Mouse (Mus musculus) neural tube, embryonic 14.5 days (tissue): ENCODE measurements around the gene Alg10b. TPM values are rescaled to one million over a fixed set of nuclear protein-coding genes. Genes with fewer than 3 reads are reported as not detected.
"Not testable (repeated sequence)": the region's sequence is repeated elsewhere in the genome, so short reads cannot be mapped to it uniquely, and the experiment has no call there.

Experiments used
- ATAC-seq: fragments of 200-750 bp; cut with Nextera tagmentation; 2 replicates; pipeline ENCODE4 v1.8.0; 2017; ENCODE audit warnings: low read depth, mild to moderate bottlenecking, moderate TSS enrichment, moderate library complexity
- H3K27ac ChIP-seq: fragments of 300-500 bp; sonication (generic); 2 replicates; pipeline ENCODE4 v1.5.1; 2014; ENCODE audit warnings: low read depth, mild to moderate bottlenecking, control low read depth, low read length, moderate library complexity, mixed read lengths
- H3K27me3 ChIP-seq: fragments of 300-500 bp; sonication (generic); 2 replicates; pipeline ENCODE4 v1.6.1; 2014; ENCODE audit warnings: low read length; ENCODE audit not compliant: control insufficient read depth, insufficient read depth
- H3K36me3 ChIP-seq: fragments of 300-500 bp; sonication (generic); 2 replicates; pipeline ENCODE4 v1.6.1; 2014; ENCODE audit warnings: low read length, mixed read lengths; ENCODE audit not compliant: control insufficient read depth, insufficient read depth
- H3K4me1 ChIP-seq: fragments of 300-500 bp; sonication (generic); 2 replicates; pipeline ENCODE4 v1.6.1; 2014; ENCODE audit warnings: low read length; ENCODE audit not compliant: control insufficient read depth, insufficient read depth
- H3K4me2 ChIP-seq: fragments of 300-500 bp; sonication (generic); 2 replicates; pipeline ENCODE4 v1.6.1; 2014; ENCODE audit warnings: mild to moderate bottlenecking, low read depth, low read length, control low read depth
- H3K4me3 ChIP-seq: fragments of 300-500 bp; sonication (generic); 2 replicates; pipeline ENCODE4 v1.5.1; 2014; ENCODE audit warnings: low read depth, low read length, control low read depth, mixed read lengths
- H3K9ac ChIP-seq: fragments of 300-500 bp; sonication (generic); replicated peaks from 2 replicates; pipeline ENCODE4 v1.6.1; 2014; ENCODE audit warnings: low read depth, mild to moderate bottlenecking, control low read depth, low read length, mixed read lengths
- H3K9me3 ChIP-seq: fragments of 300-500 bp; sonication (generic); 2 replicates; pipeline ENCODE4 v1.6.1; 2016; ENCODE audit warnings: low read length; ENCODE audit not compliant: control insufficient read depth
- WGBS: fragments of 180-500 bp; shearing (Covaris S2); extraction: QIAGEN DNeasy Blood & Tissue Kit; methylation state at CpG from one replicate; pipeline ENCODE4 v1.1.7; 2014; 5-methylcytosine and 5-hydroxymethylcytosine counted together
- polyA plus RNA-seq: library from polyadenylated mRNA; unstranded; fragments of >200 nt; fragmentation: Nextera tagmentation; extraction: Ambion mirVana; gene quantifications from 2 replicates; pipeline ENCODE4 v1.2.1, GENCODE M21; 2014

The Alg10b gene
- 51.2 and 54.6 TPM in 2 replicates for polyA plus RNA-seq

GRCm38 (mm10) chr15:90223969-90224750 is at the start of gene Alg10b:
Gene Alg10b (plus strand): TSS chr15:90224311.
- Histone ChIP-seq H3K27ac (peak within 1 kb of the TSS; percentile 89), H3K27me3 (no peaks in the 10 kb centered on the region; the same call in 1 of the 2 replicates), H3K4me3 (peak within 1 kb of the TSS; percentile 88), H3K4me1 (peaks cover 9% of the 10 kb centered on the region; the same call in 1 of the 2 replicates), H3K9me3 (no peaks in the 10 kb centered on the region), H3K9ac (peak within 1 kb of the TSS; percentile 96), H3K4me2 (peak within 1 kb of the TSS; percentile 74), H3K36me3 (peaks cover 13% of the 10 kb centered on the region)
- ATAC-seq = peak; percentile 100
- WGBS = under 1% methylated on average over 56 of the region's 59 CpGs

DNA sequence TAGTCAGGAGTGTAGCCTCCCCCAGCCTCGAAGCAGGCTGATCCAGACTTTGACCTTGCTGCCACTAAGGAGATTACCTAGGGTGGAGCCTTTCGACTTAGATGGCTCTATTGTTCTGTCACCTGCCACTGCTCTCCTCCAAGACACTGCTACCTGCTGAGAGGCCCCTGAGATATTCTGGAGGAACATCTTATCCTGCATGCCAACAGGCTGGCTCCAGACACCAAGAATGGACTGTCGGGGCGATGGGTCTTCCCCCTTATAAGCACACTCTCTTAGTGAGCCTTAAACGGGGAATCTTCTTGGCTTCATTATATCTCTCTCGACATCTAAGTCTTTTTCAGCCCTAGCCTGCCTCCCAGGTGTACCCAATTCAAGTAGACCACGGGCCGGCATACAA is 41.0 kb upstream of the Alg10b start:
- WGBS = 80% methylated on average over 8 of the region's 8 CpGs
- H3K9me3 ChIP-seq, H3K4me2 ChIP-seq, H3K4me3 ChIP-seq, H3K27me3 ChIP-seq, H3K4me1 ChIP-seq, H3K9ac ChIP-seq, H3K27ac ChIP-seq, ATAC-seq, H3K36me3 ChIP-seq: not testable (repeated sequence)

DNA sequence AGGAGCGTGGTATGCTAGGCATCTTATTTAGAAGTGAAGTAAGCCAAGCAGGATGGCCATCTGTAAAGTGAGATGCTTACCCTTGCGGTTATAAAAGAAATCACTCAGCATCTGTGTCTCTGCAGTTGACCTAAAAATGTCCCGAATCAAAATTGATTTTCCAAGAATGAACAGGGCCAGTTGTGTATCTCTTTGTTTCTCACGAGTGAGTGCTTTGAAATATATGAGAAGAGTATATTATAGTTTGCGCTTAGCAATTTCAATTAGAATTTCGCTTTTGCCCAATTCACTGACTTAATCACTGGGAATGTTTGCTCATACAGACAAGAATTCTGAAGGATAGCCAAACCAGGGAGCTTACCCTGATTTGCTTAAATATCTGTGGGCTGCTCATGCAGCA is 40.6 kb upstream of the Alg10b start:
- no peak for ATAC-seq

DNA sequence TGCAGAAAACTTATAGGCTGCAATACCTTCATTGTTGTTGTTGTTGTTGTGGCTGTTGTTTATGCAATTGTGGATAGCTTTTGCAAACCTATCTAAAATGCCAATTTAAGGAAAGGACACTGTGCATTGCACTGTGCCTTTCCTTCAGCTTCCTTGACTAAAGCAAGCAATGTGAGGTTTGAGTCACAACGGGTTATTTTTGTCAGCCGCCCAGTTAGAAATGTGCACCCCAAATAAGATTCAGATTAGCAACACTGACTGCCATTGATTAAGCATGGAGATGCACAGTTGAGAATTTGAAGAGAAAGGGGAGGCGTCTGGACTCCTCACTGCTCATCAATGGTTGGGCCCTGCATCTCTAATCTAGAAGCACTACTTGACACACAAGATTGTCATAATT is 39.4 kb upstream of the Alg10b start:
- Histone ChIP-seq H3K4me2 (no peak overlapping the region), H3K27me3 (no peaks in the 10 kb centered on the region), H3K36me3 (no peaks in the 10 kb centered on the region), H3K4me3 (no peak overlapping the region), H3K4me1 (no peaks in the 10 kb centered on the region), H3K9me3 (no peaks in the 10 kb centered on the region), H3K9ac (no peak overlapping the region), H3K27ac (no peak overlapping the region)
- ATAC-seq = no peak
- 93% methylated on average over 3 of the region's 3 CpGs for WGBS

More for the DNA sequence above, 40.6 kb upstream of the Alg10b start:
- Histone ChIP-seq H3K9me3 (no peaks in the 10 kb centered on the region), H3K9ac (no peak overlapping the region), H3K27me3 (no peaks in the 10 kb centered on the region), H3K27ac (no peak overlapping the region), H3K4me3 (no peak overlapping the region), H3K4me1 (no peaks in the 10 kb centered on the region), H3K4me2 (no peak overlapping the region), H3K36me3 (no peaks in the 10 kb centered on the region)
- WGBS = 85% methylated on average over 6 of the region's 6 CpGs

- no peak for ATAC-seq
- Histone ChIP-seq H3K4me2 (no peak overlapping the region), H3K9ac (no peak overlapping the region), H3K27ac (no peak overlapping the region), H3K4me1 (no peaks in the 10 kb centered on the region), H3K36me3 (no peaks in the 10 kb centered on the region), H3K27me3 (no peaks in the 10 kb centered on the region), H3K4me3 (no peak overlapping the region), H3K9me3 (no peaks in the 10 kb centered on the region)
- 79% methylated on average over 9 of the region's 9 CpGs for WGBS
These were observed 34.6 kb upstream of the Alg10b start for GRCm38 (mm10) chr15:90189477-90189876.

DNA sequence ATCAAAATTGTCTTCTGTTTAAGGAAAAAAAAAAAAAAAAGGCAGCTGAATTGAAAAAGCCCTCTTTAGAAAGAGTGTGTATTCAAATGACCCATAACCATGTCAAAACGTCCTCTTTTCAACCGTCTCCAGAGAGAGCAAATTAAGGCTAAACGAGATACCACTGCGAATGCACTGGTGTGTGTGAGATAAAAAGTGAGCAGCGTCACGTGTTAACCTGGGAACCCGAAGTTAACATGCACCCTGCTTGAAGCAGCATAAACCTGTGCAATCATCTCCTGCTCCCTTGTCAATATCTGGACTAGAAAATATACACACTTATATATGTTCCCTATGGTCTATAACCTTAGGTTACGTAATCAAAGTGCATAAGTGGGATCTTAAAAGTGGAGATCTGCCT is 10.2 kb upstream of the Alg10b start:
- H3K4me3 ChIP-seq = no peak overlapping the region
- no peaks in the 10 kb centered on the region for H3K36me3 ChIP-seq
- H3K4me1 ChIP-seq = no peaks in the 10 kb centered on the region
- no peak for ATAC-seq
- WGBS = 67% methylated on average over 8 of the region's 8 CpGs
- no peak overlapping the region for H3K27ac ChIP-seq
- no peak overlapping the region for H3K9ac ChIP-seq
- no peaks in the 10 kb centered on the region for H3K27me3 ChIP-seq
- no peak overlapping the region for H3K4me2 ChIP-seq
- no peaks in the 10 kb centered on the region for H3K9me3 ChIP-seq

DNA sequence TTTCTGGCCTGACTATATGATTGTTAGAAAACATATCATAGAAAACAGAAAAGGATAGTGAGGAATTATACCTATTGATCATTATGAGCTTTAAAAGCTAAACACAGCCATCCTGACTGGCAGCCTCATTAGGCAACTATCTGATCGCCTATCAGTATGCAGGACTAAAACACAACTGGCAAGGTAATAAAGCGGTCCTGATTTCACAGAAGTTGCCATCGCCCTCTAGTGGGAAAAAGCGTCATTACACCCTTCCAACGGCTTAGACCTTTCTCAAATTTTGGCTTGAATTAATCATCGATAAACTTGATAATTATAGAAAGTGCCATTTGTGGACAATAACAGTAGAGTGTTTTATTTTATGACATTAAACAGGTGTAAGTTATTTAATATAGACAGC is 9.2 kb upstream of the Alg10b start:
- H3K4me2 ChIP-seq = no peak overlapping the region
- H3K27ac ChIP-seq = no peak overlapping the region
- H3K9me3 ChIP-seq = no peaks in the 10 kb centered on the region
- no peak overlapping the region for H3K4me3 ChIP-seq
- H3K9ac ChIP-seq = no peak overlapping the region
- 17% methylated on average over 6 of the region's 6 CpGs for WGBS
- H3K27me3 ChIP-seq = no peaks in the 10 kb centered on the region
- no peaks in the 10 kb centered on the region for H3K36me3 ChIP-seq
- H3K4me1 ChIP-seq = no peaks in the 10 kb centered on the region
- peak; percentile 56; the same call in 1 of the 2 replicates for ATAC-seq

DNA sequence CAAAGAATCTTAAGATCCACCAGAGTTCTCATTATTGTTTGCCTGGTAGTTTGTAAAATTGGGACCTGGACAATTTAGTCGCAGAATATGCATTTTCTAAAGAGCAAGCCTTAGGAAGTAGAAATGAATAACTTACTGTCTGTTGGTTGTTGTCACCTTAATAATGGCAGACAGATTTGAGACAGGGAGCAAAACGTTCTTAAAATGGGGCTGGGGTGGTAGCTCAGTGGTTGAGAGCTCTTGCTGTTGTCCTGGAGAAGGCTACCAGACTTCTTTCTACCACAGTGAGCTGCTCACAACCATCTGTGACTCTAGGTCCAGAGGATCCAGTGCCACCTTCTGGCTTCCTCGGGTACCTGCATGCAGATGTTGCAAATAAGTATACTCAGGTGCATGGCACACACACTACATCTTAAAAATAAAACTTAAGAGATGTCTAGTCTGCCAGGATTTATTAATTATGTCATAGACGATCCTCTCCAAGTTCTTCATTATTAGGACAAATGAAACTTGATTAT is 1.0 kb downstream of the Alg10b start:
- WGBS = 67% methylated on average over 4 of the region's 4 CpGs
- Histone ChIP-seq H3K9me3 (no peaks in the 10 kb centered on the region), H3K4me3 (peak overlapping the region; percentile 88), H3K27ac (no peak overlapping the region), H3K4me2 (peak overlapping the region; percentile 62), H3K9ac (peak overlapping the region; percentile 96), H3K36me3 (peaks cover 19% of the 10 kb centered on the region), H3K27me3 (no peaks in the 10 kb centered on the region; the same call in 1 of the 2 replicates), H3K4me1 (peaks cover 9% of the 10 kb centered on the region; the same call in 1 of the 2 replicates)
- ATAC-seq = no peak

DNA sequence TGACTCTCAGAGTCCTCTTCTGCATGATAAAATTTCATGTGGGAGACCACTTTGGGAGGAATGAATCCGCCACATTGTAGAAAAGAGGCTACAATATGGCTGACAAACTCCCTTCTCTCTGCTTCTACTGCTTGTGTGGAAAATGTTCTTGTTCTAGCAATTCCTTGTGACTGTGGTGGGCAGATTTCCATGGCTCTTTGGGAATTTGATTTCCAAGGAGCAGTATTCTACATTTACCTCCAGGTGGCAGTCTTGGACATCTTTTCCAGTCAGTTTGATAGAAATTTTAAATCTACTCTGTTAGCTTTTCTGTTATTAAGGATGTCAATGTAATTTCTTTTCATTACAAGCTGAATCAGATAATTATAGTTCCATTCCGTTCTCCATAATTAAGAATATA is 13.5 kb downstream of the Alg10b start:
- no peaks in the 10 kb centered on the region for H3K9me3 ChIP-seq
- no peaks in the 10 kb centered on the region for H3K27me3 ChIP-seq
- peaks cover 4% of the 10 kb centered on the region; the same call in 1 of the 2 replicates for H3K36me3 ChIP-seq
- no peaks in the 10 kb centered on the region for H3K4me1 ChIP-seq
- no peak for ATAC-seq
- no peak overlapping the region for H3K4me2 ChIP-seq
- no peak overlapping the region for H3K9ac ChIP-seq
- no peak overlapping the region for H3K4me3 ChIP-seq
- WGBS = 40% methylated on average over 2 of the region's 2 CpGs
- H3K27ac ChIP-seq = no peak overlapping the region
